Mouse (Mus musculus): ENCODE measurements at regions not wholly inside any gene's neighbourhood (a gene's known extent, or its start where the extent isn't known, plus 50 kb on each side); places are given as distances from the start of the nearest gene placed in this dataset.
A peak's percentile ranks its signal among the peaks of the same experiment; 100 is the strongest.

- H3K4me1 ChIP-seq (ENCODE audit: control insufficient read depth, insufficient read depth, low read length) = no peaks in the 10 kb centered on the region
- H3K9me3 ChIP-seq (ENCODE audit: control insufficient read depth, low read length) = no peaks in the 10 kb centered on the region
- H3K4me2 ChIP-seq (ENCODE audit: low read length) = no peak overlapping the region
- H3K9ac ChIP-seq (replicated peaks; ENCODE audit: low read length) = no peak overlapping the region
- WGBS = 88% methylated on average over 4 of the region's 4 CpGs
- H3K36me3 ChIP-seq (ENCODE audit: control insufficient read depth, insufficient read depth, low read length) = no peaks in the 10 kb centered on the region
- no peak overlapping the region for H3K27ac ChIP-seq (replicated peaks; ENCODE audit: low read depth, low read length)
- H3K4me3 ChIP-seq (replicated peaks; ENCODE audit: low read depth, low read length) = no peak overlapping the region
- no peaks in the 10 kb centered on the region for H3K27me3 ChIP-seq (ENCODE audit: control insufficient read depth, insufficient read depth, low read length)
- no peak for ATAC-seq (ENCODE audit: low FRiP score, low TSS enrichment)
- DNase-seq = no peak
Observed at GRCm38 (mm10) chr6:112202120-112202519, 71.4 kb upstream of the Lmcd1 start.

GRCm38 (mm10) chr6:112203321-112203720 is 70.2 kb upstream of the Lmcd1 start:
- ATAC-seq (ENCODE audit: low FRiP score, low TSS enrichment) = no peak
- DNase-seq = no peak
- Histone ChIP-seq H3K27ac (replicated peaks; ENCODE audit: low read depth, low read length) (no peak overlapping the region), H3K27me3 (ENCODE audit: control insufficient read depth, insufficient read depth, low read length) (no peaks in the 10 kb centered on the region), H3K9ac (replicated peaks; ENCODE audit: low read length) (no peak overlapping the region), H3K36me3 (ENCODE audit: control insufficient read depth, insufficient read depth, low read length) (no peaks in the 10 kb centered on the region), H3K4me2 (ENCODE audit: low read length) (no peak overlapping the region), H3K4me1 (ENCODE audit: control insufficient read depth, insufficient read depth, low read length) (no peaks in the 10 kb centered on the region), H3K9me3 (ENCODE audit: control insufficient read depth, low read length) (no peaks in the 10 kb centered on the region), H3K4me3 (replicated peaks; ENCODE audit: low read depth, low read length) (no peak overlapping the region)
- 11% methylated on average over 2 of the region's 2 CpGs for WGBS

- ATAC-seq (ENCODE audit: low FRiP score, low TSS enrichment) (no peak), DNase-seq (no peak)
- Histone ChIP-seq H3K4me2 (ENCODE audit: low read length) (no peak overlapping the region), H3K27me3 (ENCODE audit: control insufficient read depth, insufficient read depth, low read length) (no peaks in the 10 kb centered on the region), H3K4me3 (replicated peaks; ENCODE audit: low read depth, low read length) (no peak overlapping the region), H3K4me1 (ENCODE audit: control insufficient read depth, insufficient read depth, low read length) (no peaks in the 10 kb centered on the region), H3K9me3 (ENCODE audit: control insufficient read depth, low read length) (no peaks in the 10 kb centered on the region), H3K36me3 (ENCODE audit: control insufficient read depth, insufficient read depth, low read length) (no peaks in the 10 kb centered on the region), H3K27ac (replicated peaks; ENCODE audit: low read depth, low read length) (no peak overlapping the region), H3K9ac (replicated peaks; ENCODE audit: low read length) (no peak overlapping the region)
- 88% methylated on average over 2 of the region's 2 CpGs for WGBS
Observed at GRCm38 (mm10) chr6:112204956-112205355, 68.6 kb upstream of the Lmcd1 start.

GRCm38 (mm10) chr6:112205420-112205995 is 68.0 kb upstream of the Lmcd1 start:
- H3K9ac ChIP-seq (replicated peaks; ENCODE audit: low read length) = no peak overlapping the region
- no peak for ATAC-seq (ENCODE audit: low FRiP score, low TSS enrichment)
- H3K27ac ChIP-seq (replicated peaks; ENCODE audit: low read depth, low read length) = no peak overlapping the region
- H3K4me2 ChIP-seq (ENCODE audit: low read length) = no peak overlapping the region
- no peaks in the 10 kb centered on the region for H3K27me3 ChIP-seq (ENCODE audit: control insufficient read depth, insufficient read depth, low read length)
- H3K36me3 ChIP-seq (ENCODE audit: control insufficient read depth, insufficient read depth, low read length) = no peaks in the 10 kb centered on the region
- WGBS = 87% methylated on average over 11 of the region's 11 CpGs
- no peak for DNase-seq
- no peaks in the 10 kb centered on the region for H3K9me3 ChIP-seq (ENCODE audit: control insufficient read depth, low read length)
- H3K4me3 ChIP-seq (replicated peaks; ENCODE audit: low read depth, low read length) = no peak overlapping the region
- peaks cover 4% of the 10 kb centered on the region for H3K4me1 ChIP-seq (ENCODE audit: control insufficient read depth, insufficient read depth, low read length)

- Histone ChIP-seq H3K27ac (replicated peaks; ENCODE audit: low read depth, low read length) (no peak overlapping the region), H3K4me1 (ENCODE audit: control insufficient read depth, insufficient read depth, low read length) (peaks cover 6% of the 10 kb centered on the region), H3K36me3 (ENCODE audit: control insufficient read depth, insufficient read depth, low read length) (no peaks in the 10 kb centered on the region), H3K4me2 (ENCODE audit: low read length) (no peak overlapping the region), H3K9me3 (ENCODE audit: control insufficient read depth, low read length) (no peaks in the 10 kb centered on the region), H3K27me3 (ENCODE audit: control insufficient read depth, insufficient read depth, low read length) (no peaks in the 10 kb centered on the region), H3K4me3 (replicated peaks; ENCODE audit: low read depth, low read length) (no peak overlapping the region), H3K9ac (replicated peaks; ENCODE audit: low read length) (no peak overlapping the region)
- DNase-seq (peak; percentile 86), ATAC-seq (ENCODE audit: low FRiP score, low TSS enrichment) (peak; percentile 57; the same call in 1 of the 2 replicates)
- WGBS = 49% methylated on average over 5 of the region's 5 CpGs
Observed at GRCm38 (mm10) chr6:112207229-112207628, 66.3 kb upstream of the Lmcd1 start.

- DNase-seq (peak; percentile 75), ATAC-seq (ENCODE audit: low FRiP score, low TSS enrichment) (peak; percentile 71)
- Histone ChIP-seq H3K9ac (replicated peaks; ENCODE audit: low read length) (no peak overlapping the region), H3K27ac (replicated peaks; ENCODE audit: low read depth, low read length) (peak overlapping the region; percentile 58), H3K4me2 (ENCODE audit: low read length) (no peak overlapping the region), H3K4me3 (replicated peaks; ENCODE audit: low read depth, low read length) (no peak overlapping the region), H3K36me3 (ENCODE audit: control insufficient read depth, insufficient read depth, low read length) (no peaks in the 10 kb centered on the region), H3K4me1 (ENCODE audit: control insufficient read depth, insufficient read depth, low read length) (peaks cover 6% of the 10 kb centered on the region), H3K9me3 (ENCODE audit: control insufficient read depth, low read length) (no peaks in the 10 kb centered on the region), H3K27me3 (ENCODE audit: control insufficient read depth, insufficient read depth, low read length) (no peaks in the 10 kb centered on the region)
- 43% methylated on average over 8 of the region's 8 CpGs for WGBS
Observed at GRCm38 (mm10) chr6:112210238-112210950, 63.2 kb upstream of the Lmcd1 start.

- H3K27ac ChIP-seq (replicated peaks; ENCODE audit: low read depth, low read length) = no peak overlapping the region
- DNase-seq (no peak), ATAC-seq (ENCODE audit: low FRiP score, low TSS enrichment) (no peak)
- H3K27me3 ChIP-seq (ENCODE audit: control insufficient read depth, insufficient read depth, low read length) = no peaks in the 10 kb centered on the region
- H3K9me3 ChIP-seq (ENCODE audit: control insufficient read depth, low read length) = no peaks in the 10 kb centered on the region
- WGBS = 89% methylated on average over 3 of the region's 3 CpGs
- no peak overlapping the region for H3K4me2 ChIP-seq (ENCODE audit: low read length)
- no peak overlapping the region for H3K4me3 ChIP-seq (replicated peaks; ENCODE audit: low read depth, low read length)
- no peak overlapping the region for H3K9ac ChIP-seq (replicated peaks; ENCODE audit: low read length)
- H3K4me1 ChIP-seq (ENCODE audit: control insufficient read depth, insufficient read depth, low read length) = no peaks in the 10 kb centered on the region
- H3K36me3 ChIP-seq (ENCODE audit: control insufficient read depth, insufficient read depth, low read length) = no peaks in the 10 kb centered on the region
Observed at GRCm38 (mm10) chr6:112216868-112217267, 56.7 kb upstream of the Lmcd1 start.

- Histone ChIP-seq H3K9ac (replicated peaks; ENCODE audit: low read length) (no peak overlapping the region), H3K4me2 (ENCODE audit: low read length) (no peak overlapping the region), H3K36me3 (ENCODE audit: control insufficient read depth, insufficient read depth, low read length) (no peaks in the 10 kb centered on the region), H3K4me3 (replicated peaks; ENCODE audit: low read depth, low read length) (no peak overlapping the region), H3K27ac (replicated peaks; ENCODE audit: low read depth, low read length) (0 out of 2 replicates have a peak overlapping the region, but pooled peaks have one; percentile 6), H3K27me3 (ENCODE audit: control insufficient read depth, insufficient read depth, low read length) (no peaks in the 10 kb centered on the region), H3K9me3 (ENCODE audit: control insufficient read depth, low read length) (no peaks in the 10 kb centered on the region), H3K4me1 (ENCODE audit: control insufficient read depth, insufficient read depth, low read length) (no peaks in the 10 kb centered on the region)
- DNase-seq = peak; percentile 42
- WGBS = 52% methylated on average over 1 of the region's 1 CpGs
- ATAC-seq (ENCODE audit: low FRiP score, low TSS enrichment) = no peak
Observed at GRCm38 (mm10) chr6:112218248-112218647, 55.3 kb upstream of the Lmcd1 start.

- Histone ChIP-seq H3K4me3 (replicated peaks; ENCODE audit: low read depth, low read length) (no peak overlapping the region), H3K4me1 (ENCODE audit: control insufficient read depth, insufficient read depth, low read length) (no peaks in the 10 kb centered on the region), H3K9me3 (ENCODE audit: control insufficient read depth, low read length) (no peaks in the 10 kb centered on the region), H3K9ac (replicated peaks; ENCODE audit: low read length) (no peak overlapping the region), H3K4me2 (ENCODE audit: low read length) (no peak overlapping the region), H3K27ac (replicated peaks; ENCODE audit: low read depth, low read length) (no peak overlapping the region), H3K36me3 (ENCODE audit: control insufficient read depth, insufficient read depth, low read length) (no peaks in the 10 kb centered on the region), H3K27me3 (ENCODE audit: control insufficient read depth, insufficient read depth, low read length) (no peaks in the 10 kb centered on the region)
- ATAC-seq (ENCODE audit: low FRiP score, low TSS enrichment) (no peak), DNase-seq (no peak)
- 91% methylated on average over 7 of the region's 7 CpGs for WGBS
Observed at GRCm38 (mm10) chr6:112219641-112220040, 53.9 kb upstream of the Lmcd1 start.
